Mouse (Mus musculus): ENCODE measurements at regions not wholly inside any gene's neighbourhood (a gene's known extent, or its start where the extent isn't known, plus 50 kb on each side); places are given as distances from the start of the nearest gene placed in this dataset.
A peak's percentile ranks its signal among the peaks of the same experiment; 100 is the strongest.

- ATAC-seq (replicated peaks; ENCODE audit: insufficient number of reproducible peaks, low FRiP score, low TSS enrichment, low read depth), result peak; percentile 5; the same call in 1 of the 2 replicates
- no peak overlapping the region for H3K9ac ChIP-seq (replicated peaks; ENCODE audit: low read length)
- H3K4me1 ChIP-seq (ENCODE audit: control insufficient read depth, insufficient read depth, low read length), result peaks cover 12% of the 10 kb centered on the region
- H3K36me3 ChIP-seq (replicated peaks; ENCODE audit: control insufficient read depth, insufficient read depth, low read depth, low read length), result no peaks in the 10 kb centered on the region
- peak; percentile 85 for DNase-seq (ENCODE audit: low spot score)
- H3K4me3 ChIP-seq (ENCODE audit: low read depth, low read length), result no peak overlapping the region
- peak overlapping the region; percentile 68 for H3K27ac ChIP-seq (replicated peaks; ENCODE audit: low read depth, low read length)
- 32% methylated on average over 3 of the region's 3 CpGs for WGBS
- H3K4me2 ChIP-seq (ENCODE audit: low read depth, low read length), result no peak overlapping the region
- H3K9me3 ChIP-seq (replicated peaks; ENCODE audit: control insufficient read depth, low read length), result no peaks in the 10 kb centered on the region
- peaks cover 2% of the 10 kb centered on the region; the same call in 1 of the 2 replicates for H3K27me3 ChIP-seq (ENCODE audit: control insufficient read depth, insufficient read depth, low read length)
These were observed 65.2 kb upstream of the Gm11733 start for GRCm38 (mm10) chr11:117418939-117419338.

- 39% methylated on average over 9 of the region's 9 CpGs for WGBS
- Histone ChIP-seq H3K4me2 (ENCODE audit: low read depth, low read length) (no peak overlapping the region), H3K27me3 (ENCODE audit: control insufficient read depth, insufficient read depth, low read length) (peaks cover under 1% of the 10 kb centered on the region; the same call in 1 of the 2 replicates), H3K9me3 (replicated peaks; ENCODE audit: control insufficient read depth, low read length) (no peaks in the 10 kb centered on the region), H3K36me3 (replicated peaks; ENCODE audit: control insufficient read depth, insufficient read depth, low read depth, low read length) (no peaks in the 10 kb centered on the region), H3K27ac (replicated peaks; ENCODE audit: low read depth, low read length) (peak overlapping the region; percentile 53; the same call in 1 of the 2 replicates), H3K4me3 (ENCODE audit: low read depth, low read length) (no peak overlapping the region), H3K4me1 (ENCODE audit: control insufficient read depth, insufficient read depth, low read length) (peaks cover 12% of the 10 kb centered on the region), H3K9ac (replicated peaks; ENCODE audit: low read length) (no peak overlapping the region)
- DNase-seq (ENCODE audit: low spot score), result no peak
- ATAC-seq (replicated peaks; ENCODE audit: insufficient number of reproducible peaks, low FRiP score, low TSS enrichment, low read depth), result 0 out of 2 replicates have a peak, but pooled peaks have one; percentile 38
These were observed 64.7 kb upstream of the Gm11733 start for GRCm38 (mm10) chr11:117419351-117419969.

DNA sequence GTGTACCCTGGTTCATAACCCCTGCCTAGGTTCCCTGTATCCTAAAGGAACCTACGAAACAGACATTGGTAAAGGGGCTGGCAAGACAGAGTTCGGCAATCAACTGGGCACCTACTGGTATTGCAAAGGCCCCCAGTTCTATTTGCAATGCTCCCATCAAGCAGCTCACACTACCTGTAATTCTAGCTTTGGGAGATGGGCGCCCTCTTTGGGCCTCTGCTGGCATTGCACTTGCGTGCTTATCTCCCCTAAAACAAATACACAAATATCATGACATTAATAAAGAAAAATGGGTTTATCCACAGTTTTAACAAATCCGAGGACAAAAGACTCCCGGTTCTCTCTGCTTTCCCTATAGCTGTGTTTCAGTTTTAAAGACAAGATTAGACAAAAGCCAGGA, 61.5 kb upstream of the Gm11733 start:
- WGBS, result 90% methylated on average over 6 of the region's 6 CpGs
- DNase-seq (ENCODE audit: low spot score) (no peak), ATAC-seq (replicated peaks; ENCODE audit: insufficient number of reproducible peaks, low FRiP score, low TSS enrichment, low read depth) (no peak)
- H3K9ac ChIP-seq (replicated peaks; ENCODE audit: low read length), result no peak overlapping the region
- no peaks in the 10 kb centered on the region for H3K36me3 ChIP-seq (replicated peaks; ENCODE audit: control insufficient read depth, insufficient read depth, low read depth, low read length)
- no peaks in the 10 kb centered on the region for H3K27me3 ChIP-seq (ENCODE audit: control insufficient read depth, insufficient read depth, low read length)
- peaks cover 14% of the 10 kb centered on the region for H3K4me1 ChIP-seq (ENCODE audit: control insufficient read depth, insufficient read depth, low read length)
- H3K9me3 ChIP-seq (replicated peaks; ENCODE audit: control insufficient read depth, low read length), result no peaks in the 10 kb centered on the region
- no peak overlapping the region for H3K4me3 ChIP-seq (ENCODE audit: low read depth, low read length)
- no peak overlapping the region for H3K27ac ChIP-seq (replicated peaks; ENCODE audit: low read depth, low read length)
- no peak overlapping the region for H3K4me2 ChIP-seq (ENCODE audit: low read depth, low read length)

DNA sequence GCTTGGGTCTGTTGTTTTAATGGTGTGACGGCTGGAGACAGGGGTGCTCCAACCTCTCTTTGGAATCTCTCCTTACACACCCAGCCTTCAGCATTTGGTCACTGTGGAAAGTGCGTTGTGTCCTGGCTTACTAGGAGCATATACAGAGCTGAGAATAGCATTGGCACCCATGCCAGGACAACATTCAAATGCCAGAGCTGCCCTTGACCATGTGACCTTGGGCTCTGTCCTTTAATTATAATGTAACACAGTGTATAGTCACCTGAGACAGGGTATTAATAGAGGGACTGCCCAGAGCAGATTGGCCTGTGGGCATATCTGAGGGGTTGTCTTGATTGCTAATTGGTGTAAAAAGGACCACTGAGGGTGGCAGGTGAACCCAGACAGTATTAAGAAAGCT, 60.7 kb upstream of the Gm11733 start:
- Histone ChIP-seq H3K4me2 (ENCODE audit: low read depth, low read length) (no peak overlapping the region), H3K36me3 (replicated peaks; ENCODE audit: control insufficient read depth, insufficient read depth, low read depth, low read length) (no peaks in the 10 kb centered on the region), H3K27ac (replicated peaks; ENCODE audit: low read depth, low read length) (no peak overlapping the region), H3K4me1 (ENCODE audit: control insufficient read depth, insufficient read depth, low read length) (peaks cover 12% of the 10 kb centered on the region), H3K4me3 (ENCODE audit: low read depth, low read length) (no peak overlapping the region), H3K27me3 (ENCODE audit: control insufficient read depth, insufficient read depth, low read length) (no peaks in the 10 kb centered on the region), H3K9ac (replicated peaks; ENCODE audit: low read length) (no peak overlapping the region), H3K9me3 (replicated peaks; ENCODE audit: control insufficient read depth, low read length) (no peaks in the 10 kb centered on the region)
- DNase-seq (ENCODE audit: low spot score), result no peak
- 91% methylated on average over 2 of the region's 2 CpGs for WGBS
- no peak for ATAC-seq (replicated peaks; ENCODE audit: insufficient number of reproducible peaks, low FRiP score, low TSS enrichment, low read depth)

DNA sequence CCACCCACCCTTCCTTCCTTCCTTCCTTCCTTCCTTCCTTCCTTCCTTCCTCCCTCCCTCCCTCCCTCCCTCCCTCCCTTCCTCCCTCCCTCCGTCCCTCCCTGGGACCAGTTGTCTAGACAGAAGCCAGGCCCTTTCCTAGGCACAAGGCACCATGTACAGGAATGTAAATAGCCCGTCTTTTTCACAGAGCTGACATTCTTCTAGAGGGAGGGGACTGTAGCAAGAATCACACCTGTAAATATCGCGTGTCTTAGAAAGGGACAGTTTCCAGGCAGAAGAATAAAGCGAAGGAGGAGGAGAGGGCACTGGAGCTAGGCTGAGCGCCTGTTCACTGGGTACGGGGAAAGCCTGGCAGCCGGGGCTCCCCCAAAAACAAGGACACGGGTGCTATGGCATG, 58.7 kb upstream of the Gm11733 start:
- Histone ChIP-seq H3K9me3 (replicated peaks; ENCODE audit: control insufficient read depth, low read length) (no peaks in the 10 kb centered on the region), H3K36me3 (replicated peaks; ENCODE audit: control insufficient read depth, insufficient read depth, low read depth, low read length) (no peaks in the 10 kb centered on the region), H3K4me3 (ENCODE audit: low read depth, low read length) (no peak overlapping the region), H3K4me2 (ENCODE audit: low read depth, low read length) (no peak overlapping the region), H3K27ac (replicated peaks; ENCODE audit: low read depth, low read length) (no peak overlapping the region), H3K4me1 (ENCODE audit: control insufficient read depth, insufficient read depth, low read length) (peaks cover 5% of the 10 kb centered on the region; the same call in 1 of the 2 replicates), H3K9ac (replicated peaks; ENCODE audit: low read length) (no peak overlapping the region), H3K27me3 (ENCODE audit: control insufficient read depth, insufficient read depth, low read length) (no peaks in the 10 kb centered on the region)
- no peak for ATAC-seq (replicated peaks; ENCODE audit: insufficient number of reproducible peaks, low FRiP score, low TSS enrichment, low read depth)
- DNase-seq (ENCODE audit: low spot score), result no peak
- 60% methylated on average over 8 of the region's 9 CpGs for WGBS

DNA sequence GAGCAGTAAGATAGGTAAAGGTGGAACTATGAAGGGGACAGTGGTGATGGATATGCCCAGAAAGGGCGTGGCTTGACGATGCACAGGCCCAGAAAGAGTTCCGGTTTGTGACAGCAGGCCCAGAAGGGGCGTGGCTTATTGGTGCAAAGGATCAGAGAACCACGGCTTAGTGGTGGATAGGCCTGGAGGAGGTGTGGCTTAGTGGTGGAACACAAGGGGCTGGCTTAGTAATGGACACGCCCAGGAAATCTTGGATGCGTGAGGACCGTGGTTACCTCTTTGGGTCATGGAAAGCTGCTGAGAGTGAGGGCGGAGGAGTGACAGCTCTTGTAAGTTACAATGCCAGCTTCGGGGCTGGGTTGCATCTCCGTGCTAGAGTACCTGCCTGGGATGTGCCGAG, 58.2 kb upstream of the Gm11733 start:
- no peaks in the 10 kb centered on the region for H3K9me3 ChIP-seq (replicated peaks; ENCODE audit: control insufficient read depth, low read length)
- H3K27ac ChIP-seq (replicated peaks; ENCODE audit: low read depth, low read length), result no peak overlapping the region
- DNase-seq (ENCODE audit: low spot score) (no peak), ATAC-seq (replicated peaks; ENCODE audit: insufficient number of reproducible peaks, low FRiP score, low TSS enrichment, low read depth) (no peak)
- no peaks in the 10 kb centered on the region for H3K36me3 ChIP-seq (replicated peaks; ENCODE audit: control insufficient read depth, insufficient read depth, low read depth, low read length)
- WGBS, result 35% methylated on average over 12 of the region's 12 CpGs
- H3K9ac ChIP-seq (replicated peaks; ENCODE audit: low read length), result no peak overlapping the region
- no peak overlapping the region for H3K4me3 ChIP-seq (ENCODE audit: low read depth, low read length)
- H3K27me3 ChIP-seq (ENCODE audit: control insufficient read depth, insufficient read depth, low read length), result no peaks in the 10 kb centered on the region
- no peak overlapping the region for H3K4me2 ChIP-seq (ENCODE audit: low read depth, low read length)
- H3K4me1 ChIP-seq (ENCODE audit: control insufficient read depth, insufficient read depth, low read length), result peaks cover 5% of the 10 kb centered on the region; the same call in 1 of the 2 replicates

DNA sequence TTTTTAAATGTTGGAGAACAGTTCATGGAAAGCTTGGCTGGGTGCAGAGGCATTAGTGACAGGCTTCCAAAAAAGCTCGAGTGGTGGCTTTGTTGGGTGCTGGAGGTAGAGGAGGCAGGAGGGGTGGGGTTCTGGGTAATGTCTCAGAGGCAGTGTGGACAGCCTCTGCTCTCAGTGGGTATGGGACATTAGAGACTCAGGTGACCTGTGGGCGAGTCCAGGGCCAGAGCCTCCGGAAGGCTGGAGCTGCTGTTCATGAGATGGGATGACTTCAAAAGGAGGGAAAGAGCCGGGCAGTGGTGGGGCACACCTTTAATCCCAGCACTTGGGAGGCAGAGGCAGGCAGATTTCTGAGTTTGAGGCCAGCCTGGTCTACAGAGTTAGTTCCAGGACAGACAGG, 57.5 kb upstream of the Gm11733 start:
- no peak overlapping the region for H3K4me3 ChIP-seq (ENCODE audit: low read depth, low read length)
- no peak overlapping the region for H3K9ac ChIP-seq (replicated peaks; ENCODE audit: low read length)
- ATAC-seq (replicated peaks; ENCODE audit: insufficient number of reproducible peaks, low FRiP score, low TSS enrichment, low read depth) (no peak), DNase-seq (ENCODE audit: low spot score) (no peak)
- no peak overlapping the region for H3K27ac ChIP-seq (replicated peaks; ENCODE audit: low read depth, low read length)
- WGBS, result 83% methylated on average over 4 of the region's 4 CpGs
- peaks cover 5% of the 10 kb centered on the region; the same call in 1 of the 2 replicates for H3K4me1 ChIP-seq (ENCODE audit: control insufficient read depth, insufficient read depth, low read length)
- H3K27me3 ChIP-seq (ENCODE audit: control insufficient read depth, insufficient read depth, low read length), result no peaks in the 10 kb centered on the region
- no peaks in the 10 kb centered on the region for H3K9me3 ChIP-seq (replicated peaks; ENCODE audit: control insufficient read depth, low read length)
- H3K36me3 ChIP-seq (replicated peaks; ENCODE audit: control insufficient read depth, insufficient read depth, low read depth, low read length), result no peaks in the 10 kb centered on the region
- H3K4me2 ChIP-seq (ENCODE audit: low read depth, low read length), result no peak overlapping the region

GRCm38 (mm10) chr11:117427808-117428510, 56.2 kb upstream of the Gm11733 start:
- no peak overlapping the region for H3K4me3 ChIP-seq (ENCODE audit: low read depth, low read length)
- peak; percentile 80 for DNase-seq (ENCODE audit: low spot score)
- no peaks in the 10 kb centered on the region for H3K27me3 ChIP-seq (ENCODE audit: control insufficient read depth, insufficient read depth, low read length)
- ATAC-seq (replicated peaks; ENCODE audit: insufficient number of reproducible peaks, low FRiP score, low TSS enrichment, low read depth), result no peak
- peak overlapping the region; percentile 65 for H3K27ac ChIP-seq (replicated peaks; ENCODE audit: low read depth, low read length)
- no peaks in the 10 kb centered on the region for H3K9me3 ChIP-seq (replicated peaks; ENCODE audit: control insufficient read depth, low read length)
- H3K4me2 ChIP-seq (ENCODE audit: low read depth, low read length), result no peak overlapping the region
- 56% methylated on average over 17 of the region's 17 CpGs for WGBS
- peaks cover 5% of the 10 kb centered on the region; the same call in 1 of the 2 replicates for H3K4me1 ChIP-seq (ENCODE audit: control insufficient read depth, insufficient read depth, low read length)
- H3K9ac ChIP-seq (replicated peaks; ENCODE audit: low read length), result peak overlapping the region; percentile 32
- no peaks in the 10 kb centered on the region for H3K36me3 ChIP-seq (replicated peaks; ENCODE audit: control insufficient read depth, insufficient read depth, low read depth, low read length)

Measured in embryonic facial prominence, embryonic 11.5 days (tissue).